Mouse (Mus musculus): Measurements from ENCODE around the gene Gm21981.
A peak's percentile ranks its signal among the peaks of the same experiment; 100 is the strongest.
"Not testable (repeated sequence)": the region's sequence is repeated elsewhere in the genome, so short reads cannot be mapped to it uniquely, and the experiment has no call there.

Gm21981 gene

GRCm38 (mm10) chr17:47663009-47663713 is 31.1 kb downstream of the Gm21981 start:
- no peak for DNase-seq

GRCm38 (mm10) chr17:47658741-47659243 is 35.5 kb downstream of the Gm21981 start:
- DNase-seq, result no peak

DNA sequence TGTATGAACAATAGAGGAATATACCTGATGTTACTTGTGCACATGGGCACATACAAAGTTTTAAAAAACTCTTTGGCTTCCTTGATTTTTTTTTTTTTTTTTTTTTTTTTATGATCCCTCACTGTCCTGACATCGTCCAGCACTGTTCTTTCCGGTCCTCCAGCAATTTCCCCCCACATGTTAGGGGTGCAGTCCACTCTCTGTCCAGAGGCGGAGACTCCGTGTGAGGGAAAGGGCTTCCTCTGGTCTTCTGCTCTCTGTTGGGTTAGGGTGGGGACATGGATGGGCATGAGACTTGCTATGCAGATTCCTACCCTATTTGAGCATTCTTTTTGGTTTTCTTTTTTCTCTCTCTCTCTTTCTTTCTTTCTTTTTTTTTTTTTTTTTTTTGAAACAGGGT is 36.4 kb downstream of the Gm21981 start:
- no peak for DNase-seq

DNA sequence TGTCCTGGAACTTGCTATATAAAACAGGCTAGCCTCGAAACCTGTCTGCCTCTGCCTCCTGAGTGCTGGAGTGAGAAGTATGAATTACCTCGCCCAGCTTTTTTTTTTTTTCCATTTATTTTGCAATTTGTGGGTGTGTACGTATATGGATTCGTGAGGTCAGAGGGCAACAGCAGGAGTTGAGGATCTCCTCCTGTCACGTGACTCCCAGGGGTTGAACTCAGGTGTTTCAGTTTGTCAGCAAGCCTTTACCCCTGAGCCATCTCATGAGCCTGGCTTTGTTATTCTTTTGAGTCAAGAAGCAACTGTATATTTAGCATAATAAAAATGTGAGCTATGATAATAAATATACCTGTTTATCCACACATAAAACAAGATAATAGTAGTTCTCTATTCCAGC is 38.6 kb downstream of the Gm21981 start:
- DNase-seq, result no peak

GRCm38 (mm10) chr17:47654346-47654745 is 39.9 kb downstream of the Gm21981 start:
- not testable (repeated sequence) for DNase-seq

GRCm38 (mm10) chr17:47651953-47652352 is 42.3 kb downstream of the Gm21981 start:
- DNase-seq, result no peak

DNA sequence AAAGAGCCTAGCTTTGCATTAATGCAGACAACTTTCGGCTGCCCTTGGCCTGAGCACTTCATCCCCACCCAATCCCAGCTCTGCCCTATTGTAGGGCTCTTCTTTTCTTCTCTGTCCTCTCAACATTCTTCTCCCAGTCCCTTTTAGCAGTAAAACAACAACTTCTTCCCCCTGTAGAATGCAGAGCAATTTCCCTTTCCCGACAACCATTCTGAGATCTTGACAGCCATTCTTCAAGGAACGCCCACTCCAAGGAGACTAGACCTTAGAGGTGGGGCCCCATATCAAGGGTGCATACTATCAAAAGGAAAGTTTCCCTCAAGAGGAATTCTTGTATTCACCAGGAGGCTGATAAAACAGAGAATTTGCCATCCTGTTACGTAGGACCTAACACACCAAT is 45.3 kb downstream of the Gm21981 start:
- no peak for DNase-seq

- DNase-seq, result peak; percentile 77 to 80
Observed at GRCm38 (mm10) chr17:47646683-47647082, 47.6 kb downstream of the Gm21981 start.

DNA sequence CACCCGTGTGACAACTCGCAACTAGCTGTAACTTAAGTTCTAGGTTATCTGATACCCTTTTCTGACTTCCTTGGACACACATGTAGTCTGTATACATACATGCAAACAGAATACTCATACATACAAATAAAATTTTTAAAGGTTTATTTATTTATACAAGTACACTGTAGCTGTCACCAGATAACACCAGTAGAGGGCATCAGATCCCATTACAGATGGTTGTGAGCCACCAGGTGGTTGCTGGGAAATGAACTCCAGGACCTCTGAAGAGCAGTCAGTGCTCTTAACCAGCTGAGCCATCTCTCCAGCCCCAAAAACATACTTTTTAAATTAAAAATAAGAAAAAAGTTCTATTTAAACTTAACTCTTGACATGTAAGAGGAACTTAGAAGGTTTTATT is 51.3 kb downstream of the Gm21981 start:
- DNase-seq, result no peak
